10 mouse cellular contexts compared by ENCODE assay signal in the genomic region with DNA sequence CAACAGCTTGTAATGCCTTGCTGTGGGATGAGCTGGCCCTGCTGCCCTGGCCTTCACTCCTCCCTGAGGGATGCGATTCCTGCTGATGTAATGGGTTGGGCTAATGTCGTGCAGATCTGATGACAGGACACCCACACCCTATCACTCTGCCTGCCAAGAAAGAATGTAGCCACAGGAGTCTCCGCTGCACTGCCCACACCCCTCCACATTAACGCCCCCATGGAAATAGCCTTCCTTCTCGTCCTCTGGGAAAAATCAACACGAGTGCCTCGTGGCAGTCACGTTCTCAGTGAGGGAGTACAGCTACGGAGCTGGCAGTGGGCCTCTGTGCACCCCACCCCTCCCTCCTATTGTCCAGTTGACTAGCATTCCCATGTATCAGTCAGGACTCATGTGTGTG. TPM values are rescaled to one million over a fixed set of nuclear protein-coding genes. Genes with fewer than 3 reads are reported as not detected.
DNase-seq lines count a peak whose midpoint lies in the region; ATAC-seq and TF ChIP-seq lines count a peak whose summit lies in the region.
"Had no signal": no experiment of that assay in that cellular context is flagged by ENCODE, and none has a peak within 500 bp of the region (broad histone marks: within the 10 kb centered on the region; RNA-seq: fewer than 3 reads in every experiment).

No protein-coding gene starts in this region.

- H3K9me3 ChIP-seq in kidney, embryonic 15.5 days (replicated peaks) = no peaks in the 10 kb centered on the region
- H3K9me3 ChIP-seq in heart, embryonic 11.5 days (replicated peaks; ENCODE audit: control insufficient read depth, low read length) = no peaks in the 10 kb centered on the region

- H3K4me2 ChIP-seq in kidney, embryonic 15.5 days = 0 out of 2 replicates have a peak overlapping the region, but pooled peaks have one; percentile 8
- peak overlapping the region; percentile 47 for H3K4me2 ChIP-seq in heart, embryonic 11.5 days
- H3K4me2 ChIP-seq: limb, embryonic 12.5 days had no signal

- 0 out of 2 replicates have a peak, but pooled peaks cover 2% of the 10 kb centered on the region for H3K27me3 ChIP-seq in kidney, embryonic 15.5 days
- no peaks in the 10 kb centered on the region for H3K27me3 ChIP-seq in kidney, adult 2 months (replicated peaks; ENCODE audit: control insufficient read depth, insufficient read depth, low read length)
- H3K27me3 ChIP-seq in heart, embryonic 11.5 days (ENCODE audit: control insufficient read depth, insufficient read depth, low read length) = no peaks in the 10 kb centered on the region
- H3K27me3 ChIP-seq: limb, embryonic 12.5 days had no signal

- peak; percentile 70 for ATAC-seq in kidney, embryonic 15.5 days (replicated peaks; ENCODE audit: low FRiP score)
- peak; percentile 86 for ATAC-seq in heart, embryonic 11.5 days (replicated peaks; ENCODE audit: insufficient number of reproducible peaks, low FRiP score, low TSS enrichment)

- TF ChIP-seq POLR2A in kidney, adult 2 months (IDR thresholded peaks at IDR 0.05; ENCODE audit: low read depth, low read length) = no peak
- no peak for TF ChIP-seq POLR2A in brain, embryonic 14.5 days (IDR thresholded peaks at IDR 0.05; ENCODE audit: borderline replicate concordance, extremely low read depth, insufficient read depth, insufficient read length, poor library complexity, severe bottlenecking)

- 10% methylated on average over 9 of the region's 9 CpGs for WGBS in kidney, embryonic 15.5 days
- 33% methylated on average over 9 of the region's 9 CpGs for WGBS in kidney, adult 2 months
- WGBS in heart, embryonic 11.5 days (ENCODE audit: insufficient replicate concordance) = 11% methylated on average over 9 of the region's 9 CpGs

- no peak overlapping the region for H3K4me3 ChIP-seq in kidney, embryonic 15.5 days (replicated peaks)
- H3K4me3 ChIP-seq in kidney, adult 2 months (ENCODE audit: insufficient read depth, low read depth, low read length) = no peak overlapping the region
- no peak overlapping the region for H3K4me3 ChIP-seq in heart, embryonic 11.5 days (ENCODE audit: low read depth, low read length)
- H3K4me3 ChIP-seq: limb, embryonic 12.5 days had no signal

- no peak overlapping the region for H3K27ac ChIP-seq in kidney, embryonic 15.5 days
- H3K27ac ChIP-seq in kidney, adult 2 months (ENCODE audit: insufficient read depth, low read depth, low read length) = no peak overlapping the region
- peak overlapping the region; percentile 54 for H3K27ac ChIP-seq in heart, embryonic 11.5 days (ENCODE audit: low read depth, low read length)
- H3K27ac ChIP-seq: limb, embryonic 12.5 days had no signal

- H3K4me1 ChIP-seq in kidney, embryonic 15.5 days = peaks cover 6% of the 10 kb centered on the region
- H3K4me1 ChIP-seq in kidney, adult 2 months (ENCODE audit: control insufficient read depth, insufficient read depth, low read length) = no peaks in the 10 kb centered on the region
- peaks cover 25% of the 10 kb centered on the region for H3K4me1 ChIP-seq in heart, embryonic 11.5 days (ENCODE audit: control insufficient read depth, insufficient read depth, low read length)

- H3K9ac ChIP-seq in kidney, embryonic 15.5 days = no peak overlapping the region
- H3K9ac ChIP-seq in heart, embryonic 11.5 days (ENCODE audit: low read depth, low read length) = no peak overlapping the region
- H3K9ac ChIP-seq: limb, embryonic 12.5 days had no signal

- no peaks in the 10 kb centered on the region for H3K36me3 ChIP-seq in kidney, embryonic 15.5 days
- no peaks in the 10 kb centered on the region for H3K36me3 ChIP-seq in kidney, adult 2 months (ENCODE audit: control insufficient read depth, insufficient read depth, low read length)
- H3K36me3 ChIP-seq in heart, embryonic 11.5 days (ENCODE audit: control insufficient read depth, insufficient read depth, low read length) = peaks cover 3% of the 10 kb centered on the region; the same call in 1 of the 2 replicates

- no peak for DNase-seq in kidney, adult 2 months
- DNase-seq in brain, embryonic 14.5 days (ENCODE audit: low read depth) = peak; percentile 8
- DNase-seq in lung, postnatal 25 days (ENCODE audit: low spot score) = peak; percentile 14
- DNase-seq in cerebellum, postnatal 14 days = no peak
- DNase-seq in c-Kit-positive CD71-positive TER-119-positive erythroid progenitor cells, embryonic 14.5 days (ENCODE audit: low spot score) = no peak
- no peak for DNase-seq in ovary, adult 18-20 months (ENCODE audit: low spot score)
- DNase-seq: thymus, adult 2 months had no signal

- no peak for TF ChIP-seq CTCF in kidney, adult 2 months (conservative IDR thresholded peaks at IDR 0.05; ENCODE audit: insufficient read depth, insufficient read length, low read depth, low read length)
- no peak for TF ChIP-seq CTCF in brain, embryonic 14.5 days (IDR thresholded peaks at IDR 0.05; ENCODE audit: borderline replicate concordance, extremely low read depth, insufficient read depth, insufficient read length)

RNA-seq across cellular contexts. Expression of a gene that starts 50.3 kb away (rescaled TPM):
- polyA plus RNA-seq in kidney, embryonic 15.5 days (2015; fragmentation: Nextera tagmentation; extraction: Ambion mirVana) = 3.4 and 5.4 TPM in 2 replicates
- 0.67 and 0.90 TPM in 2 replicates for polyA plus RNA-seq in kidney, adult 2 months (2012; rRNA removed)
- 3.9 and 4.3 TPM in 2 replicates for polyA plus RNA-seq in brain, embryonic 14.5 days (2012; rRNA removed)
- 26.1 and 30.3 TPM in 2 replicates for polyA plus RNA-seq in heart, embryonic 11.5 days (2014; fragmentation: Nextera tagmentation; extraction: Ambion mirVana)

Comparison
In these comparisons a context has a peak if more than half of its experiments do, and no peak if none do; other contexts are left out.
1. DNase-seq: peak in brain, embryonic 14.5 days (single experiment) and lung, postnatal 25 days (single experiment); none in kidney, adult 2 months (single experiment), cerebellum, postnatal 14 days (0 of 2), c-Kit-positive CD71-positive TER-119-positive erythroid progenitor cells, embryonic 14.5 days (single experiment) and ovary, adult 18-20 months (single experiment).